Mouse (Mus musculus) liver, adult 2 months (tissue): Measurements from ENCODE around the gene Emsy.

Source experiments
- CTCF ChIP-seq: fragments of 200-500 bp; IDR thresholded peaks from 2 replicates; pipeline ENCODE4 v1.5.1; 2011; ENCODE audit warnings: low read depth, low read length, control low read depth
- POLR2A ChIP-seq: fragments of 200-500 bp; IDR thresholded peaks from 2 replicates; pipeline ENCODE4 v1.6.1; 2011; ENCODE audit warnings: low read length, control low read depth; ENCODE audit not compliant: insufficient read depth; ENCODE audit errors: extremely low read depth

GRCm38 (mm10) chr7:98575651-98576239, 80.8 kb downstream of the Emsy start:
- TF ChIP-seq POLR2A (no peak), CTCF (no peak)
